In genomic region chr8:119825950-119826730, GRCm38 (mm10) we compare ENCODE assay signal across 12 mouse cellular contexts. TPM values are rescaled to one million over a fixed set of nuclear protein-coding genes. Genes with fewer than 3 reads are reported as not detected.
DNase-seq lines count a peak whose midpoint lies in the region; ATAC-seq lines count a peak whose summit lies in the region.
"Had no signal": no experiment of that assay in that cellular context is flagged by ENCODE, and none has a peak within 500 bp of the region (broad histone marks: within the 10 kb centered on the region; RNA-seq: fewer than 3 reads in every experiment).

No protein-coding gene starts in this region.

- 60% methylated on average over 19 of the region's 19 CpGs for WGBS in heart, embryonic 11.5 days (ENCODE audit: insufficient replicate concordance)
- 61% methylated on average over 19 of the region's 19 CpGs for WGBS in lung, embryonic 15.5 days

- no peak overlapping the region for H3K9ac ChIP-seq in heart, embryonic 11.5 days (ENCODE audit: low read depth, low read length)
- no peak overlapping the region for H3K9ac ChIP-seq in lung, embryonic 15.5 days

- H3K27ac ChIP-seq in heart, embryonic 11.5 days (ENCODE audit: low read depth, low read length) = no peak overlapping the region
- peak overlapping the region; percentile 25; the same call in 1 of the 2 replicates for H3K27ac ChIP-seq in lung, embryonic 15.5 days

- no peaks in the 10 kb centered on the region for H3K27me3 ChIP-seq in heart, embryonic 11.5 days (ENCODE audit: control insufficient read depth, insufficient read depth, low read length)
- H3K27me3 ChIP-seq in lung, embryonic 15.5 days = no peaks in the 10 kb centered on the region
- H3K27me3 ChIP-seq: Patski had no signal

- H3K4me1 ChIP-seq in heart, embryonic 11.5 days (ENCODE audit: control insufficient read depth, insufficient read depth, low read length) = peaks cover 52% of the 10 kb centered on the region
- H3K4me1 ChIP-seq in lung, embryonic 15.5 days = peaks cover 62% of the 10 kb centered on the region

- no peaks in the 10 kb centered on the region for H3K9me3 ChIP-seq in heart, embryonic 11.5 days (replicated peaks; ENCODE audit: control insufficient read depth, low read length)
- H3K9me3 ChIP-seq in lung, embryonic 15.5 days = no peaks in the 10 kb centered on the region

- DNase-seq in heart, adult 11 months = peak; percentile 97
- DNase-seq in lung, postnatal 4 days = no peak
- no peak for DNase-seq in frontal cortex, postnatal 36 days (ENCODE audit: low spot score in 2 of 2)
- DNase-seq in adipocyte (ENCODE audit: low spot score) = no peak
- DNase-seq: gastrocnemius, postnatal 25 days; kidney, adult 11 months; spleen, adult 18-20 months had no signal

- H3K36me3 ChIP-seq in heart, embryonic 11.5 days (ENCODE audit: control insufficient read depth, insufficient read depth, low read length) = no peaks in the 10 kb centered on the region
- peaks cover 7% of the 10 kb centered on the region; the same call in 1 of the 2 replicates for H3K36me3 ChIP-seq in lung, embryonic 15.5 days

- H3K4me2 ChIP-seq in heart, embryonic 11.5 days = no peak overlapping the region
- no peak overlapping the region for H3K4me2 ChIP-seq in lung, embryonic 15.5 days

- ATAC-seq in heart, embryonic 11.5 days (replicated peaks; ENCODE audit: insufficient number of reproducible peaks, low FRiP score, low TSS enrichment) = no peak
- ATAC-seq in lung, embryonic 15.5 days (ENCODE audit: borderline replicate concordance, extremely low read depth, low FRiP score, low TSS enrichment) = no peak
- peak; percentile 60 for ATAC-seq in granulocyte monocyte progenitor cell, adult 5-6 weeks (replicated peaks; ENCODE audit: poor library complexity, severe bottlenecking)
- ATAC-seq in monocyte, adult 5-6 weeks (replicated peaks; ENCODE audit: insufficient number of reproducible peaks, low FRiP score, low TSS enrichment, poor library complexity, severe bottlenecking) = peak; percentile 62
- ATAC-seq: Patski had no signal

- no peak overlapping the region for H3K4me3 ChIP-seq in heart, embryonic 11.5 days (ENCODE audit: low read depth, low read length)
- no peak overlapping the region for H3K4me3 ChIP-seq in lung, embryonic 15.5 days

RNA-seq across cellular contexts. Expression of gene Cotl1, which starts 14.2 kb away (rescaled TPM):
- 110 and 142 TPM in 2 replicates for polyA plus RNA-seq in heart, embryonic 11.5 days (2014; fragmentation: Nextera tagmentation; extraction: Ambion mirVana)
- polyA plus RNA-seq in lung, embryonic 15.5 days (2015; fragmentation: Nextera tagmentation; extraction: Ambion mirVana) = 65.8 and 68.1 TPM in 2 replicates
- 136 and 152 TPM in 2 replicates for total RNA-seq in granulocyte monocyte progenitor cell, adult 5-6 weeks (2014; fragmentation: Nextera tagmentation)
- total RNA-seq in granulocyte monocyte progenitor cell, adult 5-6 weeks (2017) = 127 and 150 TPM in 2 replicates
- total RNA-seq in monocyte, adult 5-6 weeks (2017) = 289 to 324 TPM (median 310 TPM) in 3 replicates

RNA-seq across cellular contexts. Expression of gene Klhl36, which starts 35.9 kb away (rescaled TPM):
- 8.6 and 8.9 TPM in 2 replicates for polyA plus RNA-seq in heart, embryonic 11.5 days (2014; fragmentation: Nextera tagmentation; extraction: Ambion mirVana)
- polyA plus RNA-seq in lung, embryonic 15.5 days (2015; fragmentation: Nextera tagmentation; extraction: Ambion mirVana) = 13.7 and 14.7 TPM in 2 replicates
- 2.5 and 5.3 TPM in 2 replicates for total RNA-seq in granulocyte monocyte progenitor cell, adult 5-6 weeks (2014; fragmentation: Nextera tagmentation)
- total RNA-seq in granulocyte monocyte progenitor cell, adult 5-6 weeks (2017) = 3.5 and 6.7 TPM in 2 replicates
- total RNA-seq in monocyte, adult 5-6 weeks (2017) = 8.5 to 16.5 TPM (median 14.2 TPM) in 3 replicates

RNA-seq across cellular contexts. Expression of gene Tldc1, which starts 47.9 kb away (rescaled TPM):
- 10.2 and 12.9 TPM in 2 replicates for polyA plus RNA-seq in heart, embryonic 11.5 days (2014; fragmentation: Nextera tagmentation; extraction: Ambion mirVana)
- polyA plus RNA-seq in lung, embryonic 15.5 days (2015; fragmentation: Nextera tagmentation; extraction: Ambion mirVana) = 12.3 and 14.8 TPM in 2 replicates
- 7.5 and 11.2 TPM in 2 replicates for total RNA-seq in granulocyte monocyte progenitor cell, adult 5-6 weeks (2014; fragmentation: Nextera tagmentation)
- total RNA-seq in granulocyte monocyte progenitor cell, adult 5-6 weeks (2017) = 2.2 and 3.9 TPM in 2 replicates
- total RNA-seq in monocyte, adult 5-6 weeks (2017) = 2.2 to 8.0 TPM (median 3.8 TPM) in 3 replicates

Comparison
In these comparisons a context has a peak if more than half of its experiments do, and no peak if none do; other contexts are left out.
1. ATAC-seq: peak in granulocyte monocyte progenitor cell, adult 5-6 weeks (single experiment) and monocyte, adult 5-6 weeks (single experiment); none in heart, embryonic 11.5 days (single experiment) and lung, embryonic 15.5 days (single experiment).